Mouse (Mus musculus) bone marrow, adult 2 months (tissue): ENCODE data around the gene Kctd18.

Experiments
- CTCF ChIP-seq: fragments of 200-500 bp; IDR thresholded peaks from 2 replicates; pipeline ENCODE4 v1.5.1; 2011; ENCODE audit warnings: low read length, control low read depth; ENCODE audit not compliant: control insufficient read depth, insufficient read depth
- POLR2A ChIP-seq: fragments of 200-500 bp; IDR thresholded peaks from 2 replicates; pipeline ENCODE4 v1.6.1; 2011; ENCODE audit warnings: low read depth, mild to moderate bottlenecking, control low read depth, low read length, borderline replicate concordance; ENCODE audit not compliant: control insufficient read depth

GRCm38 (mm10) chr1:58045546-58045945, 26.8 kb upstream of the Kctd18 start:
- TF ChIP-seq CTCF = no peak
- no peak for TF ChIP-seq POLR2A
